Mouse (Mus musculus): ENCODE measurements around the gene Svopl.

The Svopl gene

GRCm38 (mm10) chr6:38031924-38032540, 14.8 kb downstream of the Svopl start:
- DNase-seq, result no peak

- DNase-seq, result no peak
Observed at GRCm38 (mm10) chr6:38028205-38028604, 18.6 kb downstream of the Svopl start.

GRCm38 (mm10) chr6:38027771-38028170, 19.0 kb downstream of the Svopl start:
- no peak for DNase-seq

GRCm38 (mm10) chr6:38023284-38023683, 23.5 kb downstream of the Svopl start:
- DNase-seq, result no peak

GRCm38 (mm10) chr6:38021406-38021805, 25.4 kb downstream of the Svopl start:
- no peak for DNase-seq

DNA sequence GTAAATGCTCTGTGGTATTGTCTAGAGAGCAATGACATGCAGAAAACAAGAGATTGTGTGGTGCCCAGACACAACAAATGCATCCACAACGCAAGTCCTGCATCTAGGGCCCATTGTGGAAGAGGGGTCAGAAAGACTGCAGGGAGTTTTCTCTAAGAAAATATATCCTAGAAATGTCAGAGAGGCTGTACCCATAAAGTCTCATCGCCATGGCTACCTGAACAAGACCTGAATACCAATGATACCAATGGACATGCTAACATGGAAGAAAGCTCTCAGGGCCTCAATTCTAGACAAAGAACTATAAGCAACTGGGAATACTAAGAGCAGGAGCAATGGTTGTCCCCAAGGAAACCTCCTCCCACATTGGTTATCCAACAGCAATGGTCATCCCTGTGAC, 34.0 kb downstream of the Svopl start:
- no peak for DNase-seq

GRCm38 (mm10) chr6:38007459-38007858, 39.3 kb downstream of the Svopl start:
- DNase-seq, result peak in 1 of 2 experiments; percentile 23

DNA sequence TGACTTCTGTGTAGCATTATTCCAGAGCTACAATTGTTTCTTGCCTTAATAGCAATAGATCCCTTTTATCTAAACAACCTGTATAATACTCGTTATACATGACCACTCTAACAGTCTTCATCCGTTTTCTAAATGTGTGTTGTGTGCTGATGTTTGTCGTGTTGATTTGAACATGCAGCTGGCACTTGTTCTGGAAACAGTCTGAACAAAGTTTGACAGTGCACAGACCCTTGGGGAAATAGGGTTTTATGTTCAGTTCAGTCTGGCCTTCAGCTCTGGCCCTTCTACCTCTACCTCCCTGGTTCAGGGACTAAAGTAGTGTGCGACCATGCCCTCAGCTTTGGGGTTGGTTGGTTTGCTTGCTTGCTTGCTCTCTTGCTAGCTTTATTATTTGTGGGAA, 79.4 kb downstream of the Svopl start:
- DNase-seq, result no peak

DNA sequence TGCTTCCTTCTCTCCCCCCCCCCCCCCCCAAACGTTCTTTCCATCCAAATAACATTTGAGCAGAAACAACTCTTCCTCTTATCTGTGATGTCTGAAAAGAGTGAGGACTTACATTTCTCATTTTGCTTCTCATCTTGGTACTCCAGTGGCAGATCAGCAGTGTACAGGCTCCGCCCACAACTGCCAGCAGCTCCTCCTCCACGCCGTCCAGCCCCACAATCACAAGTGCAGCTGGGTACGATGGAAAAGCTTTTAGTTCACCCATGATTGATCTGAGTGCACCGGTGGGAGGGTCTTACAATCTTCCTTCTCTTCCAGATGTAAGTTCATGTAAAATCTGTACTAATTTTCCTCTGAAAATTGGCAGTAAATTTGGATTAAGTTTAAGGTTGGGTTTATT, 95.5 kb downstream of the Svopl start:
- no peak for DNase-seq

GRCm38 (mm10) chr6:37936498-37936897, 110.3 kb downstream of the Svopl start:
- no peak for DNase-seq
